Mouse (Mus musculus) kidney, adult 2 months (tissue): ENCODE measurements at regions not wholly inside any gene's neighbourhood (a gene's known extent, or its start where the extent isn't known, plus 50 kb on each side); places are given as distances from the start of the nearest gene placed in this dataset.

Source experiments
- CTCF ChIP-seq: fragments of 200-500 bp; conservative IDR thresholded peaks from 2 replicates; pipeline ENCODE4 v1.5.1; 2011; ENCODE audit warnings: low read depth, mild to moderate bottlenecking, control low read depth, low read length, moderate library complexity, mixed read lengths; ENCODE audit not compliant: insufficient read depth, insufficient read length
- POLR2A ChIP-seq: fragments of 200-500 bp; IDR thresholded peaks from one replicate; pipeline ENCODE4 v1.6.1; 2011; ENCODE audit warnings: low read depth, low read length, control low read depth

- TF ChIP-seq CTCF, result no peak
- TF ChIP-seq POLR2A, result no peak
These were observed 222.7 kb downstream of the Fign start for GRCm38 (mm10) chr2:63875101-63875500.
